Mouse (Mus musculus): ENCODE data around the gene Grip1. TPM values are rescaled to one million over a fixed set of nuclear protein-coding genes. Genes with fewer than 3 reads are reported as not detected.

Grip1 gene
- total RNA-seq (2014; rRNA removed), result under 0.01 and 0.13 TPM in 2 replicates
- 0.02 TPM in 1 of 2 replicates, not detected in the other for polyA plus RNA-seq (2012; rRNA removed)

GRCm38 (mm10) chr10:119453431-119454105 lies at the start of gene Grip1:
TSS of gene Grip1 (plus strand) at chr10:119453830.
- Histone ChIP-seq H3K4me1 (ENCODE audit: control insufficient read depth, insufficient read depth, low read length) (peaks cover 4% of the 10 kb centered on the region; the same call in 1 of the 2 replicates), H3K79me2 (ENCODE audit: control insufficient read depth, insufficient read depth, low read length) (no peaks in the 10 kb centered on the region), H3K9ac (ENCODE audit: low read depth, low read length) (peak within 1 kb of the TSS; percentile 42), H3K27me3 (ENCODE audit: control insufficient read depth, insufficient read depth, low read length) (peaks cover 6% of the 10 kb centered on the region), H3K27ac (replicated peaks; ENCODE audit: insufficient read depth, low read depth, low read length) (no peak within 1 kb of the TSS), H3K4me3 (ENCODE audit: insufficient read depth, low read depth, low read length) (peak within 1 kb of the TSS; percentile 45), H3K36me3 (ENCODE audit: control insufficient read depth, insufficient read depth, low read length) (no peaks in the 10 kb centered on the region)
- WGBS, result under 1% methylated on average over 71 of the region's 84 CpGs
- 0 out of 2 replicates have a peak, but pooled peaks have one; percentile 2 for TF ChIP-seq CTCF (IDR thresholded peaks at IDR 0.05; ENCODE audit: low read depth, low read length)
- no peak for TF ChIP-seq POLR2A (IDR thresholded peaks at IDR 0.05; ENCODE audit: extremely low read depth, insufficient read depth, low read length)
- DNase-seq (ENCODE audit: extremely low read depth, low read depth, low spot score), result no peak

GRCm38 (mm10) chr10:119405103-119405502 lies 48.5 kb upstream of the Grip1 start:
- TF ChIP-seq CTCF (IDR thresholded peaks at IDR 0.05; ENCODE audit: low read depth, low read length) (no peak), POLR2A (IDR thresholded peaks at IDR 0.05; ENCODE audit: extremely low read depth, insufficient read depth, low read length) (no peak)
- DNase-seq (ENCODE audit: extremely low read depth, low read depth, low spot score), result no peak
- H3K4me3 ChIP-seq (ENCODE audit: insufficient read depth, low read depth, low read length), result no peak overlapping the region
- no peak overlapping the region for H3K27ac ChIP-seq (replicated peaks; ENCODE audit: insufficient read depth, low read depth, low read length)
- no peaks in the 10 kb centered on the region for H3K27me3 ChIP-seq (ENCODE audit: control insufficient read depth, insufficient read depth, low read length)
- H3K36me3 ChIP-seq (ENCODE audit: control insufficient read depth, insufficient read depth, low read length), result no peaks in the 10 kb centered on the region
- no peak overlapping the region for H3K9ac ChIP-seq (ENCODE audit: low read depth, low read length)
- H3K4me1 ChIP-seq (ENCODE audit: control insufficient read depth, insufficient read depth, low read length), result no peaks in the 10 kb centered on the region
- 95% methylated on average over 9 of the region's 9 CpGs for WGBS
- no peaks in the 10 kb centered on the region for H3K79me2 ChIP-seq (ENCODE audit: control insufficient read depth, insufficient read depth, low read length)

- Histone ChIP-seq H3K4me1 (ENCODE audit: control insufficient read depth, insufficient read depth, low read length) (no peaks in the 10 kb centered on the region), H3K27ac (replicated peaks; ENCODE audit: insufficient read depth, low read depth, low read length) (no peak overlapping the region), H3K79me2 (ENCODE audit: control insufficient read depth, insufficient read depth, low read length) (no peaks in the 10 kb centered on the region), H3K27me3 (ENCODE audit: control insufficient read depth, insufficient read depth, low read length) (no peaks in the 10 kb centered on the region), H3K9ac (ENCODE audit: low read depth, low read length) (no peak overlapping the region), H3K4me3 (ENCODE audit: insufficient read depth, low read depth, low read length) (no peak overlapping the region), H3K36me3 (ENCODE audit: control insufficient read depth, insufficient read depth, low read length) (no peaks in the 10 kb centered on the region)
- no peak for DNase-seq (ENCODE audit: extremely low read depth, low read depth, low spot score)
- 69% methylated on average over 1 of the region's 1 CpGs for WGBS
- TF ChIP-seq POLR2A (IDR thresholded peaks at IDR 0.05; ENCODE audit: extremely low read depth, insufficient read depth, low read length) (no peak), CTCF (IDR thresholded peaks at IDR 0.05; ENCODE audit: low read depth, low read length) (no peak)
Measured at GRCm38 (mm10) chr10:119405612-119406011, 48.0 kb upstream of the Grip1 start.

GRCm38 (mm10) chr10:119408327-119408726 lies 45.3 kb upstream of the Grip1 start:
- Histone ChIP-seq H3K4me3 (ENCODE audit: insufficient read depth, low read depth, low read length) (no peak overlapping the region), H3K27me3 (ENCODE audit: control insufficient read depth, insufficient read depth, low read length) (no peaks in the 10 kb centered on the region), H3K79me2 (ENCODE audit: control insufficient read depth, insufficient read depth, low read length) (no peaks in the 10 kb centered on the region), H3K27ac (replicated peaks; ENCODE audit: insufficient read depth, low read depth, low read length) (no peak overlapping the region), H3K4me1 (ENCODE audit: control insufficient read depth, insufficient read depth, low read length) (no peaks in the 10 kb centered on the region), H3K9ac (ENCODE audit: low read depth, low read length) (no peak overlapping the region), H3K36me3 (ENCODE audit: control insufficient read depth, insufficient read depth, low read length) (no peaks in the 10 kb centered on the region)
- TF ChIP-seq POLR2A (IDR thresholded peaks at IDR 0.05; ENCODE audit: extremely low read depth, insufficient read depth, low read length) (no peak), CTCF (IDR thresholded peaks at IDR 0.05; ENCODE audit: low read depth, low read length) (no peak)
- 35% methylated on average over 6 of the region's 6 CpGs for WGBS
- no peak for DNase-seq (ENCODE audit: extremely low read depth, low read depth, low spot score)

GRCm38 (mm10) chr10:119413238-119413637 lies 40.4 kb upstream of the Grip1 start:
- WGBS, result 96% methylated on average over 11 of the region's 11 CpGs
- Histone ChIP-seq H3K27me3 (ENCODE audit: control insufficient read depth, insufficient read depth, low read length) (no peaks in the 10 kb centered on the region), H3K27ac (replicated peaks; ENCODE audit: insufficient read depth, low read depth, low read length) (no peak overlapping the region), H3K9ac (ENCODE audit: low read depth, low read length) (no peak overlapping the region), H3K79me2 (ENCODE audit: control insufficient read depth, insufficient read depth, low read length) (no peaks in the 10 kb centered on the region), H3K36me3 (ENCODE audit: control insufficient read depth, insufficient read depth, low read length) (no peaks in the 10 kb centered on the region), H3K4me1 (ENCODE audit: control insufficient read depth, insufficient read depth, low read length) (no peaks in the 10 kb centered on the region), H3K4me3 (ENCODE audit: insufficient read depth, low read depth, low read length) (no peak overlapping the region)
- DNase-seq (ENCODE audit: extremely low read depth, low read depth, low spot score), result no peak
- no peak for TF ChIP-seq POLR2A (IDR thresholded peaks at IDR 0.05; ENCODE audit: extremely low read depth, insufficient read depth, low read length)

- Histone ChIP-seq H3K4me1 (ENCODE audit: control insufficient read depth, insufficient read depth, low read length) (no peaks in the 10 kb centered on the region), H3K36me3 (ENCODE audit: control insufficient read depth, insufficient read depth, low read length) (no peaks in the 10 kb centered on the region), H3K4me3 (ENCODE audit: insufficient read depth, low read depth, low read length) (no peak overlapping the region), H3K79me2 (ENCODE audit: control insufficient read depth, insufficient read depth, low read length) (no peaks in the 10 kb centered on the region), H3K9ac (ENCODE audit: low read depth, low read length) (no peak overlapping the region), H3K27ac (replicated peaks; ENCODE audit: insufficient read depth, low read depth, low read length) (no peak overlapping the region), H3K27me3 (ENCODE audit: control insufficient read depth, insufficient read depth, low read length) (no peaks in the 10 kb centered on the region)
- WGBS, result 69% methylated on average over 4 of the region's 4 CpGs
- TF ChIP-seq CTCF (IDR thresholded peaks at IDR 0.05; ENCODE audit: low read depth, low read length), result no peak
- no peak for TF ChIP-seq POLR2A (IDR thresholded peaks at IDR 0.05; ENCODE audit: extremely low read depth, insufficient read depth, low read length)
- DNase-seq (ENCODE audit: extremely low read depth, low read depth, low spot score), result no peak
Measured at GRCm38 (mm10) chr10:119415106-119415505, 38.5 kb upstream of the Grip1 start.

Data from liver, adult 2 months (tissue).